Mouse (Mus musculus) stomach, postnatal 0 days (tissue): Measurements from ENCODE around the gene Upk1a.

ENCODE experiments used
- CTCF ChIP-seq: IDR thresholded peaks from 2 replicates; pipeline ENCODE4 v1.5.1; 2016; ENCODE audit warnings: antibody characterized with exemption, low read depth, mild to moderate bottlenecking, moderate library complexity
- EP300 ChIP-seq: optimal IDR thresholded peaks from 2 replicates; pipeline ENCODE3; 2016; ENCODE audit warnings: antibody characterized with exemption

DNA sequence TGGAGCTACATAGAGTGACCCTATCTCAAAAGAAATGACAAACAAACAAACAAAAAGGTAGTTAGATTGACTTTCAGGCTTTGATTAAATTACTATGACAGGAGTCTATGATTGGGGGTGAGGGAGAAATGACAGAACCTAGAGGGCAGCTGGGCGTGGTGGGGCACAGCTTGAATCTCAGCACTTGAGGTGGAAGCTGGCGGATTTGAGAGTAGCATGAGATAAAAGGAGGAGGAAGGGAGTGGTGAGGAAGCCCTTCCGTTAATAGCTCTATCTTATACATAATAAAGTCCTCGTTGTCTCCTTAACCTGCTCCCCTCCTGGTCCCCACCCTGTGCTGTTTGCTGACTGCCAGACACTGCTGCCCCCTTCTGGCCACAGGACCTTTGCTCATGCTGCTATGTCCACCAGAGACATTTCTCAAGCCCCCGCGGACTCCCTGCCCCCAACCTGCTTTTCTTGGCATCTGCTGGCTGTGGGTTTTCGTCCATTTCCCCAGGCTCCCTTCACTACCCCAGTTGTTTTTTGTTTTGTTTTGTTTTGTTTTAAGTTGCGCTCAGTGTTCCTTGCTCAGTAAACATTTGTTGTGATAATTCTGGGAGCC is 4.8 kb downstream of the Upk1a start:
- TF ChIP-seq CTCF (peak; percentile 81), EP300 (no peak)
